Mouse (Mus musculus): Measurements from ENCODE around the gene Pdcd1lg2.

GRCm38 (mm10) chr19:29371284-29372081, 39.2 kb upstream of the Pdcd1lg2 start:
- TF ChIP-seq ZNF384 (IDR thresholded peaks at IDR 0.05; ENCODE audit: low read depth, low read length) (no peak), CHD2 (IDR thresholded peaks at IDR 0.05; ENCODE audit: low read depth, low read length) (no peak), ZC3H11A (IDR thresholded peaks at IDR 0.05; ENCODE audit: borderline replicate concordance, low read depth, low read length) (no peak)

Measured in ES-E14 (cell line).